In genomic region chr17:35582900-35583299, GRCm38 (mm10) we compare ENCODE assay signal across 13 mouse cellular contexts. TPM values are rescaled to one million over a fixed set of nuclear protein-coding genes. Genes with fewer than 3 reads are reported as not detected.
DNase-seq lines count a peak whose midpoint lies in the region; ATAC-seq and TF ChIP-seq lines count a peak whose summit lies in the region.
"Had no signal": no experiment of that assay in that cellular context is flagged by ENCODE, and none has a peak within 500 bp of the region (broad histone marks: within the 10 kb centered on the region; RNA-seq: fewer than 3 reads in every experiment).

No protein-coding gene starts in this region.

- TF ChIP-seq POLR2A in small intestine, adult 2 months (IDR thresholded peaks at IDR 0.05; ENCODE audit: low read depth, low read length) = no peak

- peak; percentile 26 for DNase-seq in embryonic facial prominence, embryonic 11.5 days (ENCODE audit: low spot score)
- no peak for DNase-seq in embryonic facial prominence, embryonic 10.5 days (ENCODE audit: low spot score)
- DNase-seq in midbrain, embryonic 14.5 days = peak; percentile 16
- DNase-seq in midbrain, embryonic 11.5 days (ENCODE audit: low spot score, missing footprints) = no peak
- DNase-seq in T-cell, adult 2 months (ENCODE audit: low spot score) = peak; percentile 12
- DNase-seq in ovary, postnatal 14 days (ENCODE audit: low spot score) = no peak
- DNase-seq in gastrocnemius, postnatal 25 days = no peak
- DNase-seq: gastrocnemius, postnatal 36 days; kidney, postnatal 25 days had no signal

- H3K9ac ChIP-seq in embryonic facial prominence, embryonic 11.5 days (replicated peaks; ENCODE audit: low read length) = no peak overlapping the region
- H3K9ac ChIP-seq in midbrain, embryonic 14.5 days (replicated peaks; ENCODE audit: low read length) = no peak overlapping the region
- no peak overlapping the region for H3K9ac ChIP-seq in midbrain, embryonic 11.5 days (ENCODE audit: low read length)
- H3K9ac ChIP-seq: limb, embryonic 12.5 days had no signal

- no peak overlapping the region for H3K27ac ChIP-seq in embryonic facial prominence, embryonic 11.5 days (replicated peaks; ENCODE audit: low read depth, low read length)
- no peak overlapping the region for H3K27ac ChIP-seq in embryonic facial prominence, embryonic 10.5 days (replicated peaks)
- H3K27ac ChIP-seq in midbrain, embryonic 14.5 days (replicated peaks; ENCODE audit: low read depth, low read length) = no peak overlapping the region
- no peak overlapping the region for H3K27ac ChIP-seq in midbrain, embryonic 11.5 days (ENCODE audit: low read depth, low read length)
- no peak overlapping the region for H3K27ac ChIP-seq in small intestine, adult 2 months (ENCODE audit: insufficient read depth, low read depth, low read length)
- H3K27ac ChIP-seq: limb, embryonic 12.5 days had no signal

- 100% methylated on average over 1 of the region's 1 CpGs for WGBS in embryonic facial prominence, embryonic 11.5 days
- whole genome bisulfite sequencing in embryonic facial prominence, embryonic 10.5 days = 96% methylated on average over 1 of the region's 1 CpGs
- WGBS in midbrain, embryonic 14.5 days = 97% methylated on average over 1 of the region's 1 CpGs
- 97% methylated on average over 1 of the region's 1 CpGs for WGBS in midbrain, embryonic 11.5 days
- WGBS in small intestine, adult 2 months = 100% methylated on average over 1 of the region's 1 CpGs

- peak; percentile 55; the same call in 1 of the 2 replicates for TF ChIP-seq CTCF in small intestine, adult 2 months (IDR thresholded peaks at IDR 0.05; ENCODE audit: extremely low read depth, insufficient read length, insufficient replicate concordance, low read depth, low read length)

- H3K4me1 ChIP-seq in embryonic facial prominence, embryonic 11.5 days (ENCODE audit: control insufficient read depth, insufficient read depth, low read length) = no peaks in the 10 kb centered on the region
- H3K4me1 ChIP-seq in embryonic facial prominence, embryonic 10.5 days = peaks cover 4% of the 10 kb centered on the region; the same call in 1 of the 2 replicates
- no peaks in the 10 kb centered on the region for H3K4me1 ChIP-seq in midbrain, embryonic 14.5 days (ENCODE audit: control insufficient read depth, insufficient read depth, low read length)
- H3K4me1 ChIP-seq in midbrain, embryonic 11.5 days (ENCODE audit: control insufficient read depth, insufficient read depth, low read length) = no peaks in the 10 kb centered on the region
- H3K4me1 ChIP-seq in small intestine, adult 2 months (ENCODE audit: control insufficient read depth, insufficient read depth, insufficient read length, low read length) = peaks cover 3% of the 10 kb centered on the region; the same call in 1 of the 2 replicates
- H3K4me1 ChIP-seq: limb, embryonic 12.5 days had no signal

- H3K4me3 ChIP-seq in embryonic facial prominence, embryonic 11.5 days (ENCODE audit: low read depth, low read length) = no peak overlapping the region
- H3K4me3 ChIP-seq in embryonic facial prominence, embryonic 10.5 days = no peak overlapping the region
- no peak overlapping the region for H3K4me3 ChIP-seq in midbrain, embryonic 14.5 days (replicated peaks; ENCODE audit: low read depth, low read length)
- H3K4me3 ChIP-seq in midbrain, embryonic 11.5 days (ENCODE audit: low read depth, low read length) = no peak overlapping the region
- no peak overlapping the region for H3K4me3 ChIP-seq in small intestine, adult 2 months (ENCODE audit: low read depth, low read length)
- H3K4me3 ChIP-seq: erythroblast, embryonic 14.5 days; limb, embryonic 12.5 days had no signal

- H3K36me3 ChIP-seq in embryonic facial prominence, embryonic 11.5 days (replicated peaks; ENCODE audit: control insufficient read depth, insufficient read depth, low read depth, low read length) = no peaks in the 10 kb centered on the region
- no peaks in the 10 kb centered on the region for H3K36me3 ChIP-seq in embryonic facial prominence, embryonic 10.5 days (replicated peaks)
- no peaks in the 10 kb centered on the region for H3K36me3 ChIP-seq in midbrain, embryonic 14.5 days (ENCODE audit: control insufficient read depth, insufficient read depth, low read length)
- no peaks in the 10 kb centered on the region for H3K36me3 ChIP-seq in midbrain, embryonic 11.5 days (ENCODE audit: control insufficient read depth, insufficient read depth, low read length)
- H3K36me3 ChIP-seq in small intestine, adult 2 months (ENCODE audit: control insufficient read depth, insufficient read depth, low read length) = no peaks in the 10 kb centered on the region
- H3K36me3 ChIP-seq: limb, embryonic 12.5 days had no signal

- no peaks in the 10 kb centered on the region for H3K9me3 ChIP-seq in embryonic facial prominence, embryonic 11.5 days (replicated peaks; ENCODE audit: control insufficient read depth, low read length)
- 0 out of 2 replicates have a peak, but pooled peaks cover 2% of the 10 kb centered on the region for H3K9me3 ChIP-seq in embryonic facial prominence, embryonic 10.5 days
- H3K9me3 ChIP-seq in midbrain, embryonic 14.5 days (ENCODE audit: control insufficient read depth, low read length) = no peaks in the 10 kb centered on the region
- no peaks in the 10 kb centered on the region for H3K9me3 ChIP-seq in midbrain, embryonic 11.5 days (ENCODE audit: control insufficient read depth, low read length)
- H3K9me3 ChIP-seq: limb, embryonic 12.5 days had no signal

- no peak overlapping the region for H3K4me2 ChIP-seq in embryonic facial prominence, embryonic 11.5 days (ENCODE audit: low read depth, low read length)
- no peak overlapping the region for H3K4me2 ChIP-seq in midbrain, embryonic 14.5 days (ENCODE audit: low read length)
- H3K4me2 ChIP-seq in midbrain, embryonic 11.5 days = no peak overlapping the region
- H3K4me2 ChIP-seq: limb, embryonic 12.5 days had no signal

- ATAC-seq in embryonic facial prominence, embryonic 11.5 days (replicated peaks; ENCODE audit: insufficient number of reproducible peaks, low FRiP score, low TSS enrichment, low read depth) = no peak
- ATAC-seq in midbrain, embryonic 14.5 days (ENCODE audit: low FRiP score, low TSS enrichment) = no peak
- no peak for ATAC-seq in midbrain, embryonic 11.5 days (ENCODE audit: low FRiP score)

- H3K27me3 ChIP-seq in embryonic facial prominence, embryonic 11.5 days (ENCODE audit: control insufficient read depth, insufficient read depth, low read length) = no peaks in the 10 kb centered on the region
- H3K27me3 ChIP-seq in embryonic facial prominence, embryonic 10.5 days (replicated peaks; ENCODE audit: low read depth, poor library complexity, severe bottlenecking) = no peaks in the 10 kb centered on the region
- H3K27me3 ChIP-seq in midbrain, embryonic 14.5 days (ENCODE audit: control insufficient read depth, insufficient read depth, low read length) = no peaks in the 10 kb centered on the region
- no peaks in the 10 kb centered on the region; the same call in 1 of the 2 replicates for H3K27me3 ChIP-seq in midbrain, embryonic 11.5 days (ENCODE audit: control insufficient read depth, insufficient read depth, low read length)
- H3K27me3 ChIP-seq in small intestine, adult 2 months (ENCODE audit: control insufficient read depth, insufficient read depth, low read length) = no peaks in the 10 kb centered on the region

RNA-seq across cellular contexts. Expression of gene 2300002M23Rik, which starts 15.7 kb away (rescaled TPM):
- polyA plus RNA-seq in embryonic facial prominence, embryonic 11.5 days (2014; fragmentation: Nextera tagmentation; extraction: Ambion mirVana) = not detected in 2 replicates
- polyA plus RNA-seq in embryonic facial prominence, embryonic 10.5 days (2016; fragmentation: Nextera tagmentation; extraction: Ambion mirVana) = not detected in 2 replicates
- not detected in 2 replicates for polyA plus RNA-seq in midbrain, embryonic 14.5 days (2014; fragmentation: Nextera tagmentation; extraction: Ambion mirVana)
- polyA plus RNA-seq in midbrain, embryonic 11.5 days (2014; fragmentation: Nextera tagmentation; extraction: Ambion mirVana) = not detected in 2 replicates
- not detected in 2 replicates for polyA plus RNA-seq in small intestine, adult 2 months (2012; rRNA removed)
- not detected for total RNA-seq in gastrocnemius, postnatal 25 days (2021)
- total RNA-seq: gastrocnemius, postnatal 36 days; hematopoietic stem cell, adult 5-6 weeks had no signal
- polyA plus RNA-seq: erythroblast, embryonic 14.5 days; limb, embryonic 12.5 days had no signal

RNA-seq across cellular contexts. Expression of gene Sfta2, which starts 18.4 kb away (rescaled TPM):
- polyA plus RNA-seq in embryonic facial prominence, embryonic 11.5 days (2014; fragmentation: Nextera tagmentation; extraction: Ambion mirVana) = not detected in 2 replicates
- not detected in 2 replicates for polyA plus RNA-seq in embryonic facial prominence, embryonic 10.5 days (2016; fragmentation: Nextera tagmentation; extraction: Ambion mirVana)
- not detected in 2 replicates for polyA plus RNA-seq in midbrain, embryonic 14.5 days (2014; fragmentation: Nextera tagmentation; extraction: Ambion mirVana)
- not detected in 2 replicates for polyA plus RNA-seq in midbrain, embryonic 11.5 days (2014; fragmentation: Nextera tagmentation; extraction: Ambion mirVana)
- polyA plus RNA-seq in small intestine, adult 2 months (2012; rRNA removed) = not detected in 2 replicates
- total RNA-seq in gastrocnemius, postnatal 25 days (2021) = not detected
- total RNA-seq: gastrocnemius, postnatal 36 days; hematopoietic stem cell, adult 5-6 weeks had no signal
- polyA plus RNA-seq: erythroblast, embryonic 14.5 days; limb, embryonic 12.5 days had no signal

RNA-seq across cellular contexts. Expression of gene Cdsn, which starts 31.0 kb away (rescaled TPM):
- polyA plus RNA-seq in embryonic facial prominence, embryonic 11.5 days (2014; fragmentation: Nextera tagmentation; extraction: Ambion mirVana) = not detected in 2 replicates
- polyA plus RNA-seq in embryonic facial prominence, embryonic 10.5 days (2016; fragmentation: Nextera tagmentation; extraction: Ambion mirVana) = not detected in 2 replicates
- 0.11 TPM in 1 of 2 replicates, not detected in the other for polyA plus RNA-seq in midbrain, embryonic 14.5 days (2014; fragmentation: Nextera tagmentation; extraction: Ambion mirVana)
- polyA plus RNA-seq in midbrain, embryonic 11.5 days (2014; fragmentation: Nextera tagmentation; extraction: Ambion mirVana) = 0.08 TPM in 1 of 2 replicates, not detected in the other
- 0.08 and 0.39 TPM in 2 replicates for polyA plus RNA-seq in small intestine, adult 2 months (2012; rRNA removed)
- under 1 TPM in 1 of 2 experiments, not detected in 1; 0.91 TPM for total RNA-seq in gastrocnemius, postnatal 25 days (2021)
- total RNA-seq: gastrocnemius, postnatal 36 days; hematopoietic stem cell, adult 5-6 weeks had no signal
- polyA plus RNA-seq: erythroblast, embryonic 14.5 days; limb, embryonic 12.5 days had no signal

RNA-seq across cellular contexts. Expression of gene Gm9573, which starts 43.5 kb away (rescaled TPM):
- polyA plus RNA-seq in embryonic facial prominence, embryonic 11.5 days (2014; fragmentation: Nextera tagmentation; extraction: Ambion mirVana) = not detected in 2 replicates
- polyA plus RNA-seq in embryonic facial prominence, embryonic 10.5 days (2016; fragmentation: Nextera tagmentation; extraction: Ambion mirVana) = not detected in 2 replicates
- polyA plus RNA-seq in midbrain, embryonic 14.5 days (2014; fragmentation: Nextera tagmentation; extraction: Ambion mirVana) = not detected in 2 replicates
- polyA plus RNA-seq in midbrain, embryonic 11.5 days (2014; fragmentation: Nextera tagmentation; extraction: Ambion mirVana) = not detected in 2 replicates
- not detected in 2 replicates for polyA plus RNA-seq in small intestine, adult 2 months (2012; rRNA removed)
- not detected for total RNA-seq in gastrocnemius, postnatal 25 days (2021)
- total RNA-seq: gastrocnemius, postnatal 36 days; hematopoietic stem cell, adult 5-6 weeks had no signal
- polyA plus RNA-seq: erythroblast, embryonic 14.5 days; limb, embryonic 12.5 days had no signal

RNA-seq across cellular contexts. Expression of gene Psors1c2, which starts 49.9 kb away (rescaled TPM):
- 0.60 and 1.0 TPM in 2 replicates for polyA plus RNA-seq in embryonic facial prominence, embryonic 11.5 days (2014; fragmentation: Nextera tagmentation; extraction: Ambion mirVana)
- polyA plus RNA-seq in embryonic facial prominence, embryonic 10.5 days (2016; fragmentation: Nextera tagmentation; extraction: Ambion mirVana) = 1.6 and 1.9 TPM in 2 replicates
- polyA plus RNA-seq in midbrain, embryonic 14.5 days (2014; fragmentation: Nextera tagmentation; extraction: Ambion mirVana) = 0.54 and 0.61 TPM in 2 replicates
- 0.22 and 0.46 TPM in 2 replicates for polyA plus RNA-seq in midbrain, embryonic 11.5 days (2014; fragmentation: Nextera tagmentation; extraction: Ambion mirVana)
- 0.15 and 0.37 TPM in 2 replicates for polyA plus RNA-seq in small intestine, adult 2 months (2012; rRNA removed)
- total RNA-seq in gastrocnemius, postnatal 25 days (2021) = not detected
- total RNA-seq: gastrocnemius, postnatal 36 days; hematopoietic stem cell, adult 5-6 weeks had no signal

Comparison
In these comparisons a context has a peak if more than half of its experiments do, and no peak if none do; other contexts are left out.
1. DNase-seq: peak in embryonic facial prominence, embryonic 11.5 days (single experiment), midbrain, embryonic 14.5 days (single experiment) and T-cell, adult 2 months (single experiment); none in embryonic facial prominence, embryonic 10.5 days (single experiment), midbrain, embryonic 11.5 days (single experiment), ovary, postnatal 14 days (single experiment) and gastrocnemius, postnatal 25 days (single experiment).